Mouse (Mus musculus): ENCODE data around the gene 4930539E08Rik. TPM values are rescaled to one million over a fixed set of nuclear protein-coding genes. Genes with fewer than 3 reads are reported as not detected.

Gene 4930539E08Rik
- polyA plus RNA-seq, 1 experiment from 2014 or later: 0.43 TPM

DNA sequence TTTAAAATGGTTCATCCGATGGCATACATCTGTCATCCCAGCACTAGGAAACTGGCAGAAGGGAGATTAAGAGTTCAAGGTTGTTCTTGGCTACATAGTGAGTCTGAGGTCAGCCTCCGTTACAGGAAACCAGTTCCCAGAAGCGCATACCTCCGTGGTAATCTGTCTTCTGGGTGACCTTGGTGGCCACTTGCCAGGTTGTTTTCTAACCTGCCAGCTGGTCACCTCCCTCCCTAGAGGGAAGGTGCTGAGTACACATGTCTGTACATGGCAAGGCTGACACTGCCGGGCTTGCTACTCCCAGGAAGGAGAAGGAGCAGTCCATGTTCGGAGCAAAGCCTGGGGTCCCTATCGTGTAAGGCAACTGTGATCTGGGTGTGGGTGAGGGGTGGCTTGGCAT, 40.3 kb downstream of the 4930539E08Rik start:
- no peaks in the 10 kb centered on the region for H3K27me3 ChIP-seq (ENCODE audit: control insufficient read depth, insufficient read depth, low read length)
- peak; percentile 56; the same call in 1 of the 2 replicates for ATAC-seq (replicated peaks; ENCODE audit: extremely low read depth, insufficient read depth, low FRiP score)
- H3K27ac ChIP-seq (ENCODE audit: low read length): peak overlapping the region; percentile 25
- 25% methylated on average over 7 of the region's 7 CpGs for WGBS
- no peaks in the 10 kb centered on the region for H3K9me3 ChIP-seq (replicated peaks; ENCODE audit: control insufficient read depth, low read length)
- H3K4me2 ChIP-seq (ENCODE audit: low read depth, low read length): no peak overlapping the region; the same call in none of the 2 replicates
- no peaks in the 10 kb centered on the region for H3K36me3 ChIP-seq (ENCODE audit: control insufficient read depth, insufficient read depth)
- H3K4me1 ChIP-seq (ENCODE audit: control insufficient read depth, insufficient read depth, low read length): peaks cover 8% of the 10 kb centered on the region
- no peak overlapping the region; the same call in 1 of the 2 replicates for H3K9ac ChIP-seq (ENCODE audit: low read length)
- no peak overlapping the region for H3K4me3 ChIP-seq (ENCODE audit: low read length)

DNA sequence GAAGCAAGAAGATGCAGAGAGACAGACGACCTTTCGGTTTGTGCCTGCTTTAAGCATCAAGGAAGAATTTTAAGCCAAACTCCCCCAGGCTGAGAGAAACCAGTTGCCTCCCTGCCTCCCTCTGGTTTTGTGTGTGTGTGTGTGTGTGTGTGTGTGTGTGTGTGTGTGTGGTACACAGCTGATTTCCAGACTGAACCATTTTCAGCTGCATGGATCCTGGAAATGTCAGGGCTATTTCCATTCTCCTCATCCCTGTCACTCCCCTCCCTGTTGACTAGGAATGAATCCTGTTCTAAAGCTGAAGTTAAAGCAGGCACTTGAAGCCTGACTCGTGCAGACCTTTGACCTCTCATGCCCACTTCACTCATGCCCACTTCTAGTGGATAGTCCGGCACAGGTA, 40.9 kb downstream of the 4930539E08Rik start:
- 79% methylated on average over 4 of the region's 4 CpGs for WGBS
- Histone ChIP-seq H3K4me2 (ENCODE audit: low read depth, low read length) (no peak overlapping the region), H3K27me3 (ENCODE audit: control insufficient read depth, insufficient read depth, low read length) (no peaks in the 10 kb centered on the region), H3K4me1 (ENCODE audit: control insufficient read depth, insufficient read depth, low read length) (peaks cover 8% of the 10 kb centered on the region), H3K9ac (ENCODE audit: low read length) (no peak overlapping the region), H3K36me3 (ENCODE audit: control insufficient read depth, insufficient read depth) (no peaks in the 10 kb centered on the region), H3K4me3 (ENCODE audit: low read length) (no peak overlapping the region), H3K27ac (ENCODE audit: low read length) (no peak overlapping the region), H3K9me3 (replicated peaks; ENCODE audit: control insufficient read depth, low read length) (no peaks in the 10 kb centered on the region)
- no peak for ATAC-seq (replicated peaks; ENCODE audit: extremely low read depth, insufficient read depth, low FRiP score)

DNA sequence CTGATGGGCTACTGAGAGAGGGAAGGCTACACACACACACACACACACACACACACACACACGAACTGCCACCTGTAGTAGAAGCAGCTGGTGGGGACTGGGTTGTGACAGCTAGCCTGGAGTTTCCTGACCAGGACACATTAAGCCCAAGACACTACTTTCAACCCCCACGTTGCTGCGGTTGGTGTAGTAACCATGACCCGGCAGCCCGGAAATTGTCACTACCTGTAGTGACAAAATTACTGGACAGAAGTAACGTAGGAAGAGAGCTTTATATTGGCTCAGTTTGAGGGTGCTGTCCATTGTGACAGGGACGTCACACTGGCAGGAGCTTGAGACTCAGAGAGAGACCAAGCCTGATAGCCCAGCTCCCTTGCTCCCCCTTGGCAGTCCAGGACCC, 42.8 kb downstream of the 4930539E08Rik start:
- H3K9ac ChIP-seq (ENCODE audit: low read length): no peak overlapping the region
- no peaks in the 10 kb centered on the region for H3K36me3 ChIP-seq (ENCODE audit: control insufficient read depth, insufficient read depth)
- H3K9me3 ChIP-seq (replicated peaks; ENCODE audit: control insufficient read depth, low read length): no peaks in the 10 kb centered on the region
- no peak overlapping the region for H3K27ac ChIP-seq (ENCODE audit: low read length)
- no peaks in the 10 kb centered on the region for H3K27me3 ChIP-seq (ENCODE audit: control insufficient read depth, insufficient read depth, low read length)
- 83% methylated on average over 7 of the region's 7 CpGs for WGBS
- no peak overlapping the region for H3K4me3 ChIP-seq (ENCODE audit: low read length)
- no peak overlapping the region for H3K4me2 ChIP-seq (ENCODE audit: low read depth, low read length)
- no peak for ATAC-seq (replicated peaks; ENCODE audit: extremely low read depth, insufficient read depth, low FRiP score)
- peaks cover 8% of the 10 kb centered on the region for H3K4me1 ChIP-seq (ENCODE audit: control insufficient read depth, insufficient read depth, low read length)

DNA sequence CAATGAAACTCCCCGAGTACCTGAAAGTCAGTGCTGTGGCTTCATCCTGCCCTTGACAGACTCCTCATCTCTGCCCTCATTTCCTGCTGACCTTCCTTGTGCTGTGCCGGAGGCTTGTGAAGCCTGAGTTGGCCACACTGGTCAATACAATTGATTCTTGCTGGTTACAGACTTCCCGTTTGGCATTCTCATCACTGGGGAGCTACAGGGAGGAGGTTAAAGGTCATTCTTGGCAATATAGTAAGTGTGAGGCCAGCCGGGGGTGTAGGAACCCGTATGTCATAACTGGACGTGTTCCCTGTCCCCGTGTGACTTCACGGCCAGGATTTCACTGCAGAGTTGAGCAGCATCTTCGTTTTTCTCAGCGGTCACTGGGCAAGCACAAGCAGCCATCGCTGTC, 43.3 kb downstream of the 4930539E08Rik start:
- Histone ChIP-seq H3K9me3 (replicated peaks; ENCODE audit: control insufficient read depth, low read length) (no peaks in the 10 kb centered on the region), H3K27ac (ENCODE audit: low read length) (no peak overlapping the region), H3K27me3 (ENCODE audit: control insufficient read depth, insufficient read depth, low read length) (no peaks in the 10 kb centered on the region), H3K4me3 (ENCODE audit: low read length) (no peak overlapping the region), H3K4me1 (ENCODE audit: control insufficient read depth, insufficient read depth, low read length) (peaks cover 8% of the 10 kb centered on the region), H3K4me2 (ENCODE audit: low read depth, low read length) (no peak overlapping the region), H3K36me3 (ENCODE audit: control insufficient read depth, insufficient read depth) (no peaks in the 10 kb centered on the region), H3K9ac (ENCODE audit: low read length) (no peak overlapping the region)
- no peak for ATAC-seq (replicated peaks; ENCODE audit: extremely low read depth, insufficient read depth, low FRiP score)
- WGBS: 68% methylated on average over 11 of the region's 11 CpGs

DNA sequence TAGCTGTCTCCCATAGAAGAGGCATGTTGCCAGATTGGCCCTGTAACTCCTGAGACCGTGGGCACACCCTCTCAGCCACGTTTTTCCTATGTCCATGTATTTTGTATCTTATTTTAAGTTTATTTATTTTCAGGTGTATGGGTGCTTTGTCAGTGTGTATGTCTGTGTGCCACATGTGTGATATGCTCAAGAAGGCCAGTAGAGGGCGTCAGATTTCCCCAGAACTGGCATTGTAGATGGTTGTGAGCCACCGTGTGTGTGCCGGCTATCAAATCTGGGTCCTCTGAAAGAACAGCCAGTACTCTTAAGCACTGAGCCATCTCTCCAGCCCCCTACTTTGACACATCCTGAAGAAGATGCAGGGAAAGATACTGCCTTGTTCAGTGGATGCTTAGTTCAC, 44.7 kb downstream of the 4930539E08Rik start:
- no peak for ATAC-seq (replicated peaks; ENCODE audit: extremely low read depth, insufficient read depth, low FRiP score)
- peaks cover 6% of the 10 kb centered on the region for H3K4me1 ChIP-seq (ENCODE audit: control insufficient read depth, insufficient read depth, low read length)
- H3K27me3 ChIP-seq (ENCODE audit: control insufficient read depth, insufficient read depth, low read length): no peaks in the 10 kb centered on the region
- no peaks in the 10 kb centered on the region for H3K9me3 ChIP-seq (replicated peaks; ENCODE audit: control insufficient read depth, low read length)
- no peak overlapping the region for H3K4me2 ChIP-seq (ENCODE audit: low read depth, low read length)
- 70% methylated on average over 5 of the region's 5 CpGs for WGBS
- no peak overlapping the region for H3K4me3 ChIP-seq (ENCODE audit: low read length)
- no peak overlapping the region for H3K9ac ChIP-seq (ENCODE audit: low read length)
- H3K36me3 ChIP-seq (ENCODE audit: control insufficient read depth, insufficient read depth): no peaks in the 10 kb centered on the region
- no peak overlapping the region for H3K27ac ChIP-seq (ENCODE audit: low read length)

DNA sequence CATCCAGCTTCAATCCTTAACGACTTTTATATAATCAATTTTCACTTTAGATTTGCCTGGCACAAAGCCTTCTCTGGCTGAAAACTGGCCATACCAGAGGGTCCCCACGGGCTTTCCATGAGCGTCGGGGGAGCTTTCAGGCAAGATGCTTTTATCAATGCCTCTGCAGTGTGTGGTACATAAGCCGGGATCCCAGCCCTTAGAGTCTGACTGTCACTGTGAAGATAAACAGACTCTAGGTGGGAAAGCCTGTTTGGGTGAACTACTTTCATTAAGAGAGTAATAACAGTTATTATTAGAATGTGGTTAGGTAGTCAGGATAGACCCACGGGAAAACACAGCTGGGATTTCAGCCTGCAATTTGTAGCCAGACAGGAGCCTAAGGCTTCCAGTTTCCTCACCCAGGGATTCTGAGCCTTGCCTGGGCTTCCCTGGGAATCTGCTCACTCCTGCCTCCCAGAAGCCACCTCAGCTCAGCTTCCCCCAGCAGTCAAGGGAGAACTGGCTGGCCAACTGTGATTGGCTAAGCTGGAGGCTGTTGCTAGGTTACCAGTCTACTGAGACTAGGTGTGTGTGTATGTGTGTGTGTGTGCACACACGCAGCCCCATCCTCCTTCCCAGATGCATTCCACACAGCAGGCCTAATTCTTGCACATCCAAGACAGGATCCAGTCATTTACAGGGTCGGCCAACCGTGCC, 45.6 kb downstream of the 4930539E08Rik start:
- WGBS: 51% methylated on average over 9 of the region's 9 CpGs
- H3K4me2 ChIP-seq (ENCODE audit: low read depth, low read length): no peak overlapping the region
- no peak overlapping the region for H3K4me3 ChIP-seq (ENCODE audit: low read length)
- H3K4me1 ChIP-seq (ENCODE audit: control insufficient read depth, insufficient read depth, low read length): no peaks in the 10 kb centered on the region
- no peaks in the 10 kb centered on the region for H3K36me3 ChIP-seq (ENCODE audit: control insufficient read depth, insufficient read depth)
- H3K27me3 ChIP-seq (ENCODE audit: control insufficient read depth, insufficient read depth, low read length): no peaks in the 10 kb centered on the region
- no peaks in the 10 kb centered on the region for H3K9me3 ChIP-seq (replicated peaks; ENCODE audit: control insufficient read depth, low read length)
- no peak overlapping the region for H3K27ac ChIP-seq (ENCODE audit: low read length)
- no peak overlapping the region for H3K9ac ChIP-seq (ENCODE audit: low read length)
- ATAC-seq (replicated peaks; ENCODE audit: extremely low read depth, insufficient read depth, low FRiP score): no peak

DNA sequence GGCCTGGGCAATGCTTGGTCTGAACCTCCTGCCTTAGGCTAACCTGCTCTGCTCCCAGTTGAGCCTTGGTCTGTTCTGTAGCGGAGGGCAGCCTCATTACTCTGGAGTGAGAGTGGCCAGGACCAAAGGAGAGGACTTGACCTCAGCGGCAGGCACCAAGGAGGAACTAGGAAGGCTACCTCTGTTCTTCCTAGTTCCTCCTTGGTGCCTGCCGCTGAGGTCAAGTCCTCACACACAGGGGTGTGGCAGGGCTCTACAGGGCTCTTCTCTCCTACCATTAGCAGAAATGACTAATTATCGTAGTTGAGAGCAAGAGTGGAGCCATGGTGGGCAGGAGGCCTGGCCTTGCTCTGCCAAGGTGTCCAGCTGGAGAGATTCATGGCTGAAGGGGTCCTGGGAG, 47.7 kb downstream of the 4930539E08Rik start:
- H3K36me3 ChIP-seq (ENCODE audit: control insufficient read depth, insufficient read depth): no peaks in the 10 kb centered on the region
- H3K4me3 ChIP-seq (ENCODE audit: low read length): no peak overlapping the region
- no peaks in the 10 kb centered on the region for H3K4me1 ChIP-seq (ENCODE audit: control insufficient read depth, insufficient read depth, low read length)
- no peak overlapping the region for H3K4me2 ChIP-seq (ENCODE audit: low read depth, low read length)
- 83% methylated on average over 4 of the region's 4 CpGs for WGBS
- no peak overlapping the region for H3K9ac ChIP-seq (ENCODE audit: low read length)
- H3K27ac ChIP-seq (ENCODE audit: low read length): no peak overlapping the region
- H3K27me3 ChIP-seq (ENCODE audit: control insufficient read depth, insufficient read depth, low read length): no peaks in the 10 kb centered on the region
- no peak for ATAC-seq (replicated peaks; ENCODE audit: extremely low read depth, insufficient read depth, low FRiP score)
- H3K9me3 ChIP-seq (replicated peaks; ENCODE audit: control insufficient read depth, low read length): no peaks in the 10 kb centered on the region

DNA sequence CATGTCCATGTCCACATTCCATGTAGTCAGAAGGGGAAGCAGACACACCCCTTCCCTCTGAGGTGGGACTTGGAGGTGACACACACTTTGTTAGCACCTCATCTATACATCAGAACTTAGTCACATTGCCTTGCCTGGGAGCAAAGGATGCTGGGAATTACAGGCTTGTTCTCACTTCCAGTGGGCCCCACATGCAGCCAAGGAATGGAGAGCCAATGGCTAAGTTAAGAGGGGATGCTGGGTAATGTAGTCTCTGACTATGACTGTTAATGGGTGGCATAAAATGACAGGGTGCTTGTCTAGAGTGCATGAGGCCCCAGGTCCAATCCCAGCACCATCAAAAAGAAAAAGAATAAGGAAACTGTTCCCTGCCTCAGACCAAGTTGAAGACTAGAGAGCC, 48.2 kb downstream of the 4930539E08Rik start:
- H3K27ac ChIP-seq (ENCODE audit: low read length): no peak overlapping the region
- no peak overlapping the region for H3K9ac ChIP-seq (ENCODE audit: low read length)
- H3K27me3 ChIP-seq (ENCODE audit: control insufficient read depth, insufficient read depth, low read length): no peaks in the 10 kb centered on the region
- H3K4me3 ChIP-seq (ENCODE audit: low read length): no peak overlapping the region
- no peaks in the 10 kb centered on the region for H3K9me3 ChIP-seq (replicated peaks; ENCODE audit: control insufficient read depth, low read length)
- H3K4me1 ChIP-seq (ENCODE audit: control insufficient read depth, insufficient read depth, low read length): no peaks in the 10 kb centered on the region
- H3K4me2 ChIP-seq (ENCODE audit: low read depth, low read length): no peak overlapping the region
- no peaks in the 10 kb centered on the region for H3K36me3 ChIP-seq (ENCODE audit: control insufficient read depth, insufficient read depth)
- ATAC-seq (replicated peaks; ENCODE audit: extremely low read depth, insufficient read depth, low FRiP score): no peak

DNA sequence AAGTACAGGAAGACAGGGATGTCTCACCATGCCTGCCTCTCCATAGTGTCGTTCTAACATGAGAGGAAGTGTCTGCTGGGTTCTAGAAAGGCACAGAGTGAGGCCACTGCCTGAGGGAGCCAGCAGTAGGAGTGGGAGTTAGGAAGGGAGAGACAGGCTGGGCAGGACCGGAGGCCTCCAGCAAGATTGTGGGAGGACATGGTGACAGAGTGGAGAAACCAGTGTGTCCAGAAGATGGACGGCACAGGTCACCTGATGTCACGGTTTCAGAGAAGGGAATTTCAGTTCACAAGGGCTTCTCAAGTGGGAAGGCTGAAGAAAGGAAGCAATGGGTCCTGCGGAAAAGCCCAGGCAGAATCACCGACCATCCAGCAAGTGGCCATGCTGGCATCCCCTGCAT, 50.7 kb downstream of the 4930539E08Rik start:
- WGBS: 71% methylated on average over 6 of the region's 6 CpGs
- no peak for ATAC-seq (replicated peaks; ENCODE audit: extremely low read depth, insufficient read depth, low FRiP score)

More for the DNA sequence above, 50.7 kb downstream of the 4930539E08Rik start:
- Histone ChIP-seq H3K27ac (ENCODE audit: low read length) (no peak overlapping the region), H3K4me1 (ENCODE audit: control insufficient read depth, insufficient read depth, low read length) (no peaks in the 10 kb centered on the region), H3K27me3 (ENCODE audit: control insufficient read depth, insufficient read depth, low read length) (no peaks in the 10 kb centered on the region), H3K4me2 (ENCODE audit: low read depth, low read length) (no peak overlapping the region), H3K9me3 (replicated peaks; ENCODE audit: control insufficient read depth, low read length) (no peaks in the 10 kb centered on the region), H3K9ac (ENCODE audit: low read length) (no peak overlapping the region), H3K36me3 (ENCODE audit: control insufficient read depth, insufficient read depth) (no peaks in the 10 kb centered on the region), H3K4me3 (ENCODE audit: low read length) (no peak overlapping the region)

Measured in heart, embryonic 16.5 days (tissue).